Mouse (Mus musculus): Measurements from ENCODE around the gene Crip2.

DNA sequence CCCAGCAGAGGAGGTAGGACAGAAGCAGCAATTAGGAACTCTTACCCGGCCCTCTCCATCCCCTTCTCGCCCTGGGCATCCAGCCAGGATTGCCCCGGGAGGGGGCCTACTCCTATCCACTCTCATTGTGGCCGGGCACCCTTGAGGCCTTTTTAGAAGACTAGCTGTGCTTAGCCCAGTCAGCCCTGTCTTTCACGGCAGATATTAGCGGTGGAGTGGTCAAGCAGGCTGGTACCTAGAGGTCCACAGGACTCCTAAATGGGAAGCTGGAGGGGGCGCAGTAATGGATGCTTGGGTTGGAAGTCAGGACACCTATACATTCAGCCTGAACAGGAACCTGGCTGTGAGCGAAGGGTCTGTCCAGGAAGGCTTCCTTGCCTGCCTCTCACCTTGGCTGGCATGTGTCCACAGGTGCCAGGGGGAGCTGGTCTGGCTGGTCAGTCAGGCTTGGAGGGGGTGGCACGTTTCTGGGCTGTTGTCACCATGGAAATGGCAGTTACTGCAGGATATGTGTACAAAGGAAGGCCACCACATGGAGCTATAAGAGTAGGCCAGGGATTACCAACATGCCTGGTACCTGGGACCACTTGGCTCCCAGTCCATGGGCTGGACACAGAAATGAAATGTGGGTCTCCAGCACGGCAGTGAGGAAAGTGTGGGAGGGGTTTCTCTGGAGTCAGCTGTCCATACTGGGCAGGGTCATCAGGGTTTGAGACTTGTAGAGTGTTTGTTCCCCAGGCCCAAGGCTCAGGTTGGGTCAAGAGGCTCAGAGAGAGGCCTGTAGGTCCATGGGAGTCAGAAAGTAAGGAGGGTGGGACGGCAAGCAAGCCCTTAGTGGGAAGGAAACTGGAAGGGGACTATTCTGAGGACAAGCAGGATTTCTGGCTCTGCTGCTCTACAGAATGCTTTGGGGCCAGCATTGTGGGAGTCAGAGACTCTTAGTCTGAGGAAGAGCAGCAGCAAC is 853 bp upstream of the Crip2 start:
- no peak for TF ChIP-seq GATA1 (IDR thresholded peaks at IDR 0.05; ENCODE audit: low read length)
- no peak for TF ChIP-seq TAL1 (IDR thresholded peaks at IDR 0.05; ENCODE audit: low read length)
